Mouse (Mus musculus) layer of hippocampus, postnatal 14 days (tissue): ENCODE results near the gene Smap1. TPM values are rescaled to one million over a fixed set of nuclear protein-coding genes. Genes with fewer than 3 reads are reported as not detected.
"Not testable (repeated sequence)": the region's sequence is repeated elsewhere in the genome, so short reads cannot be mapped to it uniquely, and the experiment has no call there.

ENCODE experiments used
- DNase-seq, 2 experiments: peaks; one replicate each; pipeline ENCODE4 v3.0.0; 2021 to 2022; ENCODE audit warnings: low spot score in 2 of 2, mixed read lengths in 1 of 2
- long read RNA-seq, 2 experiments: library from polyadenylated mRNA; stranded (forward); transcript quantifications; one replicate each; pipeline ENCODE4 v2.0.0; 2021
- total RNA-seq, 2 experiments: library from RNA; stranded (reverse); gene quantifications; 2 replicates each; pipeline ENCODE4 v1.2.3; 2021

Gene Smap1
- 100 to 1,000 TPM; 171 to 174 TPM for total RNA-seq
- long read RNA-seq, experiment 1, transcript Smap1-201 (10 exons, 2,289 nt): major isoform, 9 of 63 reads
- long read RNA-seq, experiment 1, partial matches to known transcripts: 4 of 63 reads
- long read RNA-seq, experiment 1, other reads (novel, unspliced or antisense): 50 of 63 reads
- long read RNA-seq, experiment 2, transcript Smap1-201 (10 exons, 2,289 nt): major isoform, 12 of 102 reads
- long read RNA-seq, experiment 2, partial matches to known transcripts: 7 of 102 reads
- long read RNA-seq, experiment 2, other reads (novel, unspliced or antisense): 83 of 102 reads

- DNase-seq: peak; percentile 61 to 78
Measured at GRCm38 (mm10) chr1:23921711-23922529, at the start of gene Smap1. Smap1 (minus strand) TSS chr1:23922317.

- not testable (repeated sequence) for DNase-seq
Measured at GRCm38 (mm10) chr1:23971159-23971558, 49.0 kb upstream of the Smap1 start.

DNA sequence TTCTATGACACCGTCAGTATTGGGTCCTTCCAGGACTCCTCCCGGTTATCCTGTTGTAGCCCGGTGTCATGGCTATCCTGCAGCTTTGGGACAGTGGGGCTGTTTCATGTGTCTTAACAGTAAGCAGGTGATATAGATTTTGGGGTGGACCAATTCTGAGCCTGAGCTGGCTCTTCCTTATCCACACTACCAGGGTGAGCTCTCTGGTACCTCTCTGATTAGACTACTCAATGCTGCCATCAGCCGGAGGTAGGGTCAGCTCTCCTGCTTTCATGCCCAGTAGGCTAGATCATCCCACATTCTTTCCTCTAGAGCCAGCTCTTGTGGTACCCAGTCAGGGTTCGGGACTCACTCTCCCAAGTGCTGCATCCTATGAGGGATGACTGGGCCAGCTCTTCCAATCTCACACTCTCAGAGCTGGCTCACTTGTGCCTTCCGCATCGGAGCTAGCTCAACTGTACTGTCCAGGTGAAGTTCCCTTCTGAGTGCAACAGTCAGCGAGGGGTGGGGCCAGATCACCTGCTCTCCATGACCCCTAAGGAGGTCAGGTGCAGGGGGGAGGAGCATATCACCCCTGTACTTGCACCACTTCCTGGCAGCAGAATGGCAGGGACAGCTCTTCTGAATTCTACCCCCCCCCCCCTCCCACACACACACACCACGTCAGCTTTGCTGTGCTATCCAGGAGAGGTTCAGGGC is 46.1 kb upstream of the Smap1 start:
- DNase-seq: no peak

GRCm38 (mm10) chr1:23966226-23966625 is 44.1 kb upstream of the Smap1 start:
- no peak for DNase-seq

DNA sequence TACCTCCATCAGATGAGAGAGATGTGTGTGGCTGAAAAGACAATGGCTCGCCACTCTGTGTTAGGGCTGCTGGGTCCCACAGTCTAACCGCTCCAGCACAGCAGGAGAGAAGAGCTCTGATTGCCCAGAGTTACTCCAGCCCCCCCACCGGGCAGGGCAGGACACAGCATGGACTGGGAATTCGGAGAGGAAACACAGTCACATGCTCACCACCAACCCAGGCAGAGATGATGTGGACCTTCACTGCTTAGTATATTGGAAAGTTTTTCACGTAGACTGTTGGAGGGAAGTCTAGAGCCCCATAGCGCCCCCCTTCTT is 37.3 kb upstream of the Smap1 start:
- no peak for DNase-seq

- DNase-seq: no peak
Measured at GRCm38 (mm10) chr1:23958668-23959414, 36.7 kb upstream of the Smap1 start.

GRCm38 (mm10) chr1:23958101-23958500 is 36.0 kb upstream of the Smap1 start:
- DNase-seq: no peak

- no peak for DNase-seq
Measured at GRCm38 (mm10) chr1:23955539-23955938, 33.4 kb upstream of the Smap1 start.

DNA sequence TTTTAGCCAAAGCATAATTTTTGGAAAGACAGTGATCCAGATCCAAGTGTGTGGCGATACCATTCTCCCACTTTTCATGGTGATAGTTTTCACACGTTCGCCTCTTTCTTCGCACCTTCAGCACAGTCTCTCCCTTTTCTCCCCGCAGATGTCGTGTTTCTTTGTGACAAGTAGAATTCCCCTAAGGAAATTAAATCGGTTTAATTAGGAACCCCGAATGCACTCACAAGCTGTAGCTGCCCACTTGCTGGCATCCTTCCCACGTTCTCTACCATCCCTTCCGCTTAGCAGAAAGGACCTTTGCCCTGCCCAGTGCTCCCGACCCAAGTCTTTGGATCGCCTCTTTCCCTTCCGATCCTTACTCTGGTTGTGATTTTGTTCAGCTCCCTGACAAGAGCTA is 31.8 kb upstream of the Smap1 start:
- DNase-seq: no peak

DNA sequence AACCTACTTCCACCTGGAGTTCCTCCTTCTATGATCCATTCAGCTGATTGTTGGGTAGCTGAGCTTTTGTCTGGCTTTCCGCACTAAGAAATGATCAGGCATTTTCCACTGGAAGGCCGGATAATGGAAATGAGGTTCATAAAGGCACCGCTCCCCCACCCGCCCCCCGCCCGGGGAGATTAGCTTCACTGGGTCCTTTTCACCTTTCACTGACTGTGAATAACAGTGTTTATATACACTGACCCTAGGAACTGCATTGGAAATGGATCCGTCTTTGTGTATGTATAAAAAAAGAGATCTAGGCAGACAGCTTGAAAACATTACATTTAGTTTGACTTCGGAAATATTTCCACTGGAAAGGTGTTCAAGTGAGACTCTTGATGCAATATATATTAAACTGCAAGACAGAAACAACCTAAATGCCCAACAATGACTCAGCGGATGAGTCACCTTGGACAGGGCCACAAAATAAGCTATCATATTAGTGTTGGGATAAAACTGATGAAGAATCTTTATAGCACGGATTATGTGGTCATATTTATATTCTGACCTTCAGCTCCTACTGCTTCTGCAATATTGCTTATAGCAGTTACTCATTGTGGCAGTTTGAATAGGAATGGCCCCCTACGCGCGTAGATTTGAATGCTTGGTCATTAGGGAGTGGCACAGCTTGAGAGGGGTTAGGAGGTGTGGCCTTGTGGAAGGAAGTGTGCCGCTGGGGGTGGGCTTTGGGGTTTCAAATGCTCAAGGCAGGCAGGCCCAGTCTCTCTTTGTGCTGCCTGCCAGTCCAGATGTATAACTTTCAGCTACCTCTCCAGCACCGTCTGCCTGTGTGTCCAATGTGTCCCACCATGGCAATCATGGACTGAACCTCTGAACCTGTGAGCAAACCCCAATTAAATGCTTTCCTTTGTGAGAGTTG is 26.9 kb upstream of the Smap1 start:
- no peak for DNase-seq

DNA sequence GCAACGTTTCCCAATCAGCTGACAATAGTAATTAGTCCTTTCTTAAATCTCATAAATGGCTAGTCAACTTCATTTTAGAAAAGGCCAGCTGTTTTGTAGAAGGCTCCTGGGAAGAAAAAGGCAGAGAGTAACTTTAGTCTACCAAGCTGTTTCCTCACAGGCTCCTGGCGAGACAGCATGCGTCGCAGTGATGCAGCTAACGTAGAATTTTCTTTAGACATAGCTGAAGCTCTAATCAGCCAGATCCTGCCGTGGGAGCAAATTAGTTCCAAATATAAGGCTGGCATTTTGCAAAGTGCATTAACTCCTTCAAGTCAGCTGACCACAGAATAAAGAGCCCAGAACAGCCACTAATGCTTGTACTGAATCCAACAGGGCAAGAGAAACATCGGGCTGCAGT is 26.2 kb upstream of the Smap1 start:
- DNase-seq: no peak

DNA sequence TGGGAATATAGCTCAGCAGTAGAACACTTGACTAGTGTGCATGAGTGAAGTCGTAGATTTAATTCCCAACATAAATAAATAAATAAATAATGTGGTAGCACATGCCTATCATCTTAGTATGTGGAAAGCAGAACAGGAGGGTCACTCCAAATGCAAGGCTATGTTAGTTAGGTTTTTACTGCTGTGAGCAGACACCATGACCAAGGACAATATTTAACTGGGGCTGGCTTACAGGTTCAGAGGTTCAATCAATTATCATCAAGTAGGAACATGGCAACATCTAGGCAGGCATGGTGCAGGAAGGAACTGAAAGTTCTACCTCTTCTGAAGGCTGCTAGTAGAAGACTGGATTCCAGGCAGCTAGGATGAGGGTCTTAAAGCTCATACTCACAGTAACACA is 22.0 kb upstream of the Smap1 start:
- no peak for DNase-seq

- DNase-seq: peak in 1 of 2 experiments; percentile 39
Measured at GRCm38 (mm10) chr1:23943146-23943940, 21.2 kb upstream of the Smap1 start.

GRCm38 (mm10) chr1:23935408-23935762 is 13.3 kb upstream of the Smap1 start:
- no peak for DNase-seq

GRCm38 (mm10) chr1:23934669-23935407 is 12.7 kb upstream of the Smap1 start:
- no peak for DNase-seq

GRCm38 (mm10) chr1:23929410-23929809 is 7.3 kb upstream of the Smap1 start:
- no peak for DNase-seq

DNA sequence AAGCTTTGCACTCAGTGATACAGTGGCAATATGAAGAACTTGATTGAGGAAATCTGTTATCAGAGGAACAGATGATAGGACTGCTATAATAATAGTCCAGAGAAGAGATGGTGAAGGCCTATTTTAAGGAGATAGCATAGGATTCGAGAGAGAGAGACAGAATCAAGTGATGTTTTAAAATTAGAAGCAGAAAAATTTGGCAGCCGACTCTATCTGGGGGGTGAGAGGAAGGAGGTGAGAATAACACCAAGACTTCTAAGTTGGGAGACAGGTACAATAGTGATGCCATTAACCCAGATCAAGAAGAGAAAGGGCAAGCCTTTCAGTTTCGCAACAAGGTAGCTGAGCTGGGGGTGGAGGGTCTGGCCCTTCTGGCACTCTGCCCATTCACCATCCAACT is 6.3 kb upstream of the Smap1 start:
- DNase-seq: no peak

DNA sequence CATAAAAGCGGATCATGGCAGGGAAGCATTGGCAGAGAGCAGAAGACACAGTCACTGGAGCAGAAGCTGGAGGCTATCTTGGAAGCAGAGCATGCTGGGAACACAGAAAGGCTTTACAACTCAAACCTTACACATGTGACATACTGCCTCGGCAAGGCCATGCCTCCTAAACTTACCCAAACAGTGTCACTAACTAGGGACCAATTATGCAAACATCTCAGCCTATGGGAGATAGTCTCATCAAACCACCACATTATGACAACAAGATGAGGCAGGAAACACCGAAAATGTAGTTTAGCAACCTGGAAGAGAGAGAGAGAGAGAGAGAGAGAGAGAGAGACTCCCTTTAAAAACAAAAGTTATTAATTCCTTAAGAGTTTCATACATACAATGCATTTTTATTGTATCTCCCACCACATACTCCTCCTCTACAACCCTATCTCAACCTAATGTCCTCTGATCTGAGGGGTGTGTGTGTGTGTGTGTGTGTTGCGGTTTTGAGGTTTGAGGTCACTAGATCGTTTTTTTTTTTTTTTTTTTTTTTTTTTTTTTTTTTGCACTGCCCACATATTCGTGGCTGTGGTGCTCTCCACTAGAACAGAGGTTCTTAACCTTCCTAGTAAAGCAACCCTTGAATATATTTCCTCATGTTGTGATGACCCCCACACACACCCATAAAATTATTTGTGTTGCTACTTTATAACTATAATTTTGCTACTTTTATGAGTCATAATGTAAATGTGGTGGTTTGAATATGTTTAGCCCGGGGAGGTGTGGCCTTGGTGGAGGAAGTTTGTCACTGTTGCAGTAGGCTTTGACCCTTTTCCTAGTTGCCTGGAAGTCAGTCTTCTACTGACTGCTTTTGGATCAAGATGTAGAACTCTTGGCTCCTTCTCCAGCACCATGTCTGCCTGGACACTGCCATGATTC is 1.9 kb upstream of the Smap1 start:
- no peak for DNase-seq
